Mouse (Mus musculus): ENCODE measurements around the gene Acat2. TPM values are rescaled to one million over a fixed set of nuclear protein-coding genes. Genes with fewer than 3 reads are reported as not detected.
"Not testable (repeated sequence)": the region's sequence is repeated elsewhere in the genome, so short reads cannot be mapped to it uniquely, and the experiment has no call there.

The Acat2 gene
- polyA plus RNA-seq, 1 experiment: not detected

DNA sequence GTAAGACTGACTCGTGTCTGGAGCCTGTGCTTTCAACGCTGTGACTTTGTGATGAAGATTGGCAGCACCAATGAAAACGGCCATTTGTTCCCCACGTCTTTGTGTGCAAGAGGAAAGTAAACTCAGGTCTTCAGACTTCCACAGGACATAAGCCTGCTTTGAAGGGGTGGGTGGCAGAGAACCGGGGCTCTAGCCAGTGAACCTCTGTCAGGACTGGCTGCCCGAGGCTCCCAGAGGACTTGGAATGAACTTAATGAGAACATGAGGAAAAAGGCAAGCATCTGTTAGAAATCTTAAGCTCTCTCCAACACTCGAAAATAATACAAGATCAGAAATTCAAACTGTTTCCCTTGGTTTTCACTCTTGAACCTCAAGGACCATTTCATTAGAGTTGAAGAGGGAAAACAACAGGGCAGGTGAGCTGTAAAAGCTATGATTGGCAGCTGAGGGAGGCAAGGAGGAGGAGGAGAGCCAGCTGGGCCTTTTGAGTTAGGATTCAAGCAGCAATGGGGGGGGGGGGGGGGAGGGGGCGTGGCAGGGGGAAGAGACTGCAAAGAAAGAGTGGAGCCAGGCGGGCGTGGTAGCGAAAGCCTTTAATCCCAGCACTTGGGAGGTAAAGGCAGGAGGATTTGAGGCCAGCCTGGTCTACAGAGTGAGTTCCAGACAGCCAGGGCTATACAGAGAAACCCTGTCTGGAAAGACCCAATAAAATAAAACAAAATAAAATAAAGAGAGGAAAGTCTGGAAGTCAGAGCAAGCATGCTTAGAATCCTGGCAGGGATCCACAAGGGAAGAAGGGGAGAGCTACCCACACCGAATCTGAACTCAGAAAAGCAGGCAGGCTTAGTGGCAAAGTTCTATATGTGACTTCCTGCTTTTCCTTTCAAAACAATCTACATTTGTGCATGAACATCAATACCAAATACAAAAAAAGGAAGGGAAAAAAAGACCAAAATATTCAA is 56.9 kb downstream of the Acat2 start:
- TF ChIP-seq POLR2A (IDR thresholded peaks at IDR 0.05; ENCODE audit: insufficient read depth, low read depth, low read length): no peak
- no peak for TF ChIP-seq CTCF (IDR thresholded peaks at IDR 0.05; ENCODE audit: insufficient read depth, low read depth, low read length)
- peaks cover 2% of the 10 kb centered on the region; the same call in 1 of the 2 replicates for H3K4me1 ChIP-seq (ENCODE audit: control insufficient read depth, insufficient read depth, low read length)
- WGBS: 44% methylated on average over 11 of the region's 12 CpGs
- H3K4me3 ChIP-seq (ENCODE audit: insufficient read depth, low read depth, low read length): no peak overlapping the region
- H3K27ac ChIP-seq (ENCODE audit: insufficient read depth, low read depth, low read length): no peak overlapping the region

DNA sequence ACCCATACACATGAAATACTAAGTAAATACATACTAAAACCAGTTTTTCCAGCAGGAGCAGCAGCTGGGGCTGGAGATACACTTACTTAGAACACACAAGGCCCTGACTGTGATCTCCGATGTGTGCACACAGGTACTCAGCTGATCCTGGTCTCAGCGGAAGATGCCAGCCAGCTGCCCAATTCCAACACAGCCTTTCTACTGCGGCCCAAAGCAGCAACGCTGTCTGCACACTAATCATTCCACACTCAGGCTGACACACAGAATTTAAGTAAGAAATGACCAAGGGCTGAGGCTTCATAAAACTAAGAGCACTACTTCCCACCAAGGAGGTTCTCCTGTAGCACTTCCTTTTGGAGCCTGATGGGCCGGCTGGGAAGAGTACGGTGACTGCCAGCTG is 58.3 kb downstream of the Acat2 start:
- H3K4me1 ChIP-seq (ENCODE audit: control insufficient read depth, insufficient read depth, low read length): peaks cover 2% of the 10 kb centered on the region; the same call in 1 of the 2 replicates
- WGBS: over 99% methylated on average over 6 of the region's 6 CpGs
- H3K4me3 ChIP-seq (ENCODE audit: insufficient read depth, low read depth, low read length): no peak overlapping the region
- no peak overlapping the region for H3K27ac ChIP-seq (ENCODE audit: insufficient read depth, low read depth, low read length)
- TF ChIP-seq POLR2A (IDR thresholded peaks at IDR 0.05; ENCODE audit: insufficient read depth, low read depth, low read length): no peak
- TF ChIP-seq CTCF (IDR thresholded peaks at IDR 0.05; ENCODE audit: insufficient read depth, low read depth, low read length): no peak

GRCm38 (mm10) chr17:12898607-12899006 is 61.9 kb downstream of the Acat2 start:
- not testable (repeated sequence) for H3K27ac ChIP-seq (ENCODE audit: insufficient read depth, low read depth, low read length); H3K4me3 ChIP-seq (ENCODE audit: insufficient read depth, low read depth, low read length); H3K4me1 ChIP-seq (ENCODE audit: control insufficient read depth, insufficient read depth, low read length)
- WGBS: 18% methylated on average over 2 of the region's 2 CpGs

DNA sequence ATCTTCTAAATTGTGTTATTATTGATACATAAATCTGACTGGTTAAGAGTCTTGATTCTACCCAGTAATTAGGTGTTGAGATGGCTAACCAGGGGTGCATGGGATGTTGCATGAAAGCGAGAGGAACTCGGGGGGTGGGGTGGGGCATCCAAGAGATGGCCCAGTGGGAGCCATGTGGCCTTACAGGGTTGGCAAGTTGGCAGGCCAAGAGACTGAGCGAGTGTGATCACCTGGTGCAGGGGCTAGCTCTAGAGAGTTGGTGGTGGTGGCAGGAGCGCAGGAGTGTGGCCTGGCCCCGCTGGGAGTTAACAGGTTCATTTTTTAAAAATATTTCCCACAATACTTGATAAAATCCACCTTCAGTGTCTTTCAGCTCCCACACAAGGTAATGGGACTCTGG is 62.9 kb downstream of the Acat2 start:
- Histone ChIP-seq H3K4me1 (ENCODE audit: control insufficient read depth, insufficient read depth, low read length) (peaks cover 2% of the 10 kb centered on the region; the same call in 1 of the 2 replicates), H3K4me3 (ENCODE audit: insufficient read depth, low read depth, low read length) (no peak overlapping the region), H3K27ac (ENCODE audit: insufficient read depth, low read depth, low read length) (no peak overlapping the region)
- 82% methylated on average over 5 of the region's 5 CpGs for WGBS
- no peak for TF ChIP-seq POLR2A (IDR thresholded peaks at IDR 0.05; ENCODE audit: insufficient read depth, low read depth, low read length)
- TF ChIP-seq CTCF (IDR thresholded peaks at IDR 0.05; ENCODE audit: insufficient read depth, low read depth, low read length): no peak

Other genes starting within 250 kb of the Acat2 start
- gene Igf2r, start 191.1 kb downstream of the Acat2 start, polyA plus RNA-seq (2012; ENCODE audit: insufficient read depth, insufficient read length, low replicate concordance, missing spikeins): 51.4 TPM in 1 of 2 replicates, not detected in the other
- not detected in 2 replicates for gene Mas1, start 92.6 kb downstream of the Acat2 start, polyA plus RNA-seq (2012; ENCODE audit: insufficient read depth, insufficient read length, low replicate concordance, missing spikeins)
- gene Mrgprh, start 84.7 kb downstream of the Acat2 start, polyA plus RNA-seq (2012; ENCODE audit: insufficient read depth, insufficient read length, low replicate concordance, missing spikeins): not detected in 2 replicates
- gene Pnldc1, start 50.5 kb downstream of the Acat2 start, polyA plus RNA-seq (2012; ENCODE audit: insufficient read depth, insufficient read length, low replicate concordance, missing spikeins): not detected in 2 replicates
- 471 TPM in 1 of 2 replicates, not detected in the other for gene Tcp1, start 45.0 kb downstream of the Acat2 start, polyA plus RNA-seq (2012; ENCODE audit: insufficient read depth, insufficient read length, low replicate concordance, missing spikeins)
- not detected in 2 replicates for gene Mrpl18, start 44.4 kb downstream of the Acat2 start, polyA plus RNA-seq (2012; ENCODE audit: insufficient read depth, insufficient read length, low replicate concordance, missing spikeins)
- not detected in 2 replicates for gene Acat3, start 20.1 kb downstream of the Acat2 start, polyA plus RNA-seq (2012; ENCODE audit: insufficient read depth, insufficient read length, low replicate concordance, missing spikeins)
- gene Wtap, start 33.4 kb upstream of the Acat2 start, polyA plus RNA-seq (2012; ENCODE audit: insufficient read depth, insufficient read length, low replicate concordance, missing spikeins): not detected in 2 replicates
- 78.0 TPM in 1 of 2 replicates, not detected in the other for gene Sod2, start 46.1 kb upstream of the Acat2 start, polyA plus RNA-seq (2012; ENCODE audit: insufficient read depth, insufficient read length, low replicate concordance, missing spikeins)
- not detected in 2 replicates for gene Gpr31b, start 91.5 kb upstream of the Acat2 start, polyA plus RNA-seq (2012; ENCODE audit: insufficient read depth, insufficient read length, low replicate concordance, missing spikeins)
- not detected in 2 replicates for gene Tcp10b, start 100.4 kb upstream of the Acat2 start, polyA plus RNA-seq (2012; ENCODE audit: insufficient read depth, insufficient read length, low replicate concordance, missing spikeins)
- not detected in 2 replicates for gene Unc93a, start 171.1 kb upstream of the Acat2 start, polyA plus RNA-seq (2012; ENCODE audit: insufficient read depth, insufficient read length, low replicate concordance, missing spikeins)